In genomic region chr1:177692491-177692890, GRCm38 (mm10) we compare ENCODE assay signal across 23 mouse cellular contexts. TPM values are rescaled to one million over a fixed set of nuclear protein-coding genes. Genes with fewer than 3 reads are reported as not detected.
A peak's percentile ranks its signal among the peaks of the same experiment; 100 is the strongest.
DNase-seq lines count a peak whose midpoint lies in the region.
"Had no signal": no experiment of that assay in that cellular context is flagged by ENCODE, and none has a peak within 500 bp of the region (broad histone marks: within the 10 kb centered on the region; RNA-seq: fewer than 3 reads in every experiment).

No protein-coding gene starts in this region.

- intact Hi-C loops in left cerebral cortex, postnatal 4 days (cut with DNase I), result no loop called here

- 0 out of 2 replicates have a peak overlapping the region, but pooled peaks have one; percentile 0 for H3K27ac ChIP-seq in embryonic facial prominence, embryonic 10.5 days (replicated peaks)
- H3K27ac ChIP-seq: embryonic facial prominence, embryonic 13.5 days; forebrain, embryonic 15.5 days; heart, adult 2 months; heart, embryonic 15.5 days had no signal

- peak; percentile 54 to 64 for DNase-seq in cerebellum, postnatal 10 days
- no peak for DNase-seq in cerebellum, postnatal 36 days
- DNase-seq in heart, adult 11 months, result peak; percentile 78
- DNase-seq in heart, postnatal 4 days, result no peak
- DNase-seq in left cerebral cortex, postnatal 4 days, result peak; percentile 20
- DNase-seq in left cerebral cortex, adult 9 months (ENCODE audit: low spot score in 2 of 2), result no peak
- peak; percentile 12 for DNase-seq in embryonic facial prominence, embryonic 10.5 days (ENCODE audit: low spot score)
- DNase-seq in layer of hippocampus, adult 8-10 months (ENCODE audit: low spot score in 2 of 2), result no peak
- DNase-seq: cerebellum, adult 11-12 months; cerebellum, adult 9-11 months; gastrocnemius, postnatal 10 days; heart, adult 2 months; heart, postnatal 14 days had no signal

- WGBS in embryonic facial prominence, embryonic 10.5 days, result 66% methylated on average over 11 of the region's 11 CpGs

- no peaks in the 10 kb centered on the region for H3K27me3 ChIP-seq in embryonic facial prominence, embryonic 10.5 days (replicated peaks; ENCODE audit: low read depth, poor library complexity, severe bottlenecking)
- H3K27me3 ChIP-seq: embryonic facial prominence, embryonic 13.5 days; forebrain, embryonic 15.5 days; heart, embryonic 15.5 days had no signal

- H3K36me3 ChIP-seq in embryonic facial prominence, embryonic 10.5 days (replicated peaks), result no peaks in the 10 kb centered on the region
- H3K36me3 ChIP-seq: embryonic facial prominence, embryonic 13.5 days; forebrain, embryonic 15.5 days; heart, embryonic 15.5 days had no signal

- H3K4me3 ChIP-seq in embryonic facial prominence, embryonic 10.5 days, result no peak overlapping the region
- H3K4me3 ChIP-seq: embryonic facial prominence, embryonic 13.5 days; forebrain, embryonic 15.5 days; heart, adult 2 months; heart, embryonic 15.5 days had no signal

- H3K9me3 ChIP-seq in embryonic facial prominence, embryonic 10.5 days, result no peaks in the 10 kb centered on the region
- H3K9me3 ChIP-seq: embryonic facial prominence, embryonic 13.5 days; forebrain, embryonic 15.5 days; heart, embryonic 15.5 days had no signal

- peaks cover 29% of the 10 kb centered on the region for H3K4me1 ChIP-seq in embryonic facial prominence, embryonic 10.5 days
- H3K4me1 ChIP-seq: forebrain, embryonic 15.5 days had no signal

RNA-seq across cellular contexts. Expression of gene 1700016C15Rik, which starts 37.1 kb away (rescaled TPM):
- not detected for total RNA-seq in heart, postnatal 4 days (2021)
- total RNA-seq in left cerebral cortex, postnatal 4 days (2021), result not detected
- polyA plus RNA-seq in embryonic facial prominence, embryonic 10.5 days (2016; fragmentation: Nextera tagmentation; extraction: Ambion mirVana), result not detected in 2 replicates
- not detected for total RNA-seq in layer of hippocampus, adult 8-10 months (2022)
- total RNA-seq: ES-E14; gastrocnemius, postnatal 4 days; heart, adult 2 months; heart, postnatal 14 days had no signal
- polyA plus RNA-seq: cortical plate, adult 2 months; embryonic facial prominence, embryonic 13.5 days; forebrain, embryonic 15.5 days; frontal cortex, adult 2 months; heart, adult 2 months; heart, embryonic 11.5 days; heart, embryonic 15.5 days; hindbrain, embryonic 11.5 days; hindbrain, embryonic 16.5 days had no signal

Comparison
In these comparisons a context has a peak if more than half of its experiments do, and no peak if none do; other contexts are left out.
1. DNase-seq: peak in cerebellum, postnatal 10 days (2 of 2), heart, adult 11 months (single experiment), left cerebral cortex, postnatal 4 days (single experiment) and embryonic facial prominence, embryonic 10.5 days (single experiment); none in cerebellum, postnatal 36 days (0 of 2), heart, postnatal 4 days (single experiment), left cerebral cortex, adult 9 months (0 of 2) and layer of hippocampus, adult 8-10 months (0 of 2).